Mouse (Mus musculus) testis, adult 2 months (tissue): ENCODE data around the gene Ogdh. TPM values are rescaled to one million over a fixed set of nuclear protein-coding genes. Genes with fewer than 3 reads are reported as not detected.

Experiments used
- H3K27ac ChIP-seq: fragments of 200-500 bp; 2 replicates; pipeline ENCODE4 v1.5.1; 2012; ENCODE audit warnings: low read depth, low read length; ENCODE audit not compliant: control insufficient read depth, insufficient read depth
- H3K27me3 ChIP-seq: fragments of 200-500 bp; 2 replicates; pipeline ENCODE4 v1.6.1; 2012; ENCODE audit warnings: mild to moderate bottlenecking, low read length, moderate library complexity; ENCODE audit not compliant: control insufficient read depth, insufficient read depth
- H3K36me3 ChIP-seq: fragments of 200-500 bp; 2 replicates; pipeline ENCODE4 v1.6.1; 2012; ENCODE audit warnings: mild to moderate bottlenecking, low read length; ENCODE audit not compliant: control insufficient read depth, insufficient read depth
- H3K4me1 ChIP-seq: fragments of 200-500 bp; 2 replicates; pipeline ENCODE4 v1.6.1; 2012; ENCODE audit warnings: low read length; ENCODE audit not compliant: control insufficient read depth, insufficient read depth
- H3K4me3 ChIP-seq: fragments of 200-500 bp; 2 replicates; pipeline ENCODE4 v1.5.1; 2012; ENCODE audit warnings: low read depth, mild to moderate bottlenecking, low read length, moderate library complexity, mixed read lengths; ENCODE audit not compliant: control insufficient read depth
- CTCF ChIP-seq: fragments of 200-500 bp; IDR thresholded peaks from 2 replicates; pipeline ENCODE4 v1.5.1; 2012; ENCODE audit warnings: low read depth, mild to moderate bottlenecking, inconsistent platforms, low read length, moderate library complexity; ENCODE audit not compliant: control insufficient read depth, insufficient read depth, insufficient replicate concordance
- POLR2A ChIP-seq: fragments of 200-500 bp; IDR thresholded peaks from 2 replicates; pipeline ENCODE4 v1.6.1; 2012; ENCODE audit warnings: low read depth, mild to moderate bottlenecking, inconsistent platforms, low read length, moderate library complexity; ENCODE audit not compliant: control insufficient read depth
- polyA plus RNA-seq: library from polyadenylated mRNA; depleted of rRNA; stranded (reverse); fragments of >200 nt; gene quantifications from 2 replicates; pipeline ENCODE4 v1.2.3, GENCODE M21; 2012

Ogdh gene
- polyA plus RNA-seq, 1 experiment: 87.1 TPM

- no peaks in the 10 kb centered on the region for H3K27me3 ChIP-seq
- peaks cover 2% of the 10 kb centered on the region; the same call in 1 of the 2 replicates for H3K36me3 ChIP-seq
- H3K4me1 ChIP-seq: no peaks in the 10 kb centered on the region
- TF ChIP-seq POLR2A: no peak
- no peak for TF ChIP-seq CTCF
- H3K4me3 ChIP-seq: no peak overlapping the region
- no peak overlapping the region for H3K27ac ChIP-seq
Measured at GRCm38 (mm10) chr11:6316821-6317220, 25.4 kb downstream of the Ogdh start.

GRCm38 (mm10) chr11:6318559-6318958 is 27.1 kb downstream of the Ogdh start:
- H3K27ac ChIP-seq: no peak overlapping the region
- H3K4me3 ChIP-seq: no peak overlapping the region
- no peak for TF ChIP-seq CTCF
- no peak for TF ChIP-seq POLR2A
- no peaks in the 10 kb centered on the region for H3K27me3 ChIP-seq
- no peaks in the 10 kb centered on the region for H3K4me1 ChIP-seq
- peaks cover 2% of the 10 kb centered on the region; the same call in 1 of the 2 replicates for H3K36me3 ChIP-seq

- peaks cover 2% of the 10 kb centered on the region; the same call in 1 of the 2 replicates for H3K36me3 ChIP-seq
- no peak for TF ChIP-seq CTCF
- no peak for TF ChIP-seq POLR2A
Measured at GRCm38 (mm10) chr11:6319374-6319773, 27.9 kb downstream of the Ogdh start.

GRCm38 (mm10) chr11:6322086-6322485 is 30.7 kb downstream of the Ogdh start:
- TF ChIP-seq CTCF: no peak
- TF ChIP-seq POLR2A: no peak
- Histone ChIP-seq H3K4me1 (no peaks in the 10 kb centered on the region), H3K27me3 (no peaks in the 10 kb centered on the region), H3K4me3 (no peak overlapping the region), H3K27ac (no peak overlapping the region), H3K36me3 (0 out of 2 replicates have a peak, but pooled peaks cover 2% of the 10 kb centered on the region)

More at GRCm38 (mm10) chr11:6319374-6319773, 27.9 kb downstream of the Ogdh start:
- H3K27ac ChIP-seq: no peak overlapping the region
- H3K4me1 ChIP-seq: no peaks in the 10 kb centered on the region
- H3K27me3 ChIP-seq: no peaks in the 10 kb centered on the region
- no peak overlapping the region for H3K4me3 ChIP-seq

- Histone ChIP-seq H3K36me3 (no peaks in the 10 kb centered on the region), H3K4me1 (no peaks in the 10 kb centered on the region)
Measured at GRCm38 (mm10) chr11:6323348-6323747, 31.9 kb downstream of the Ogdh start.

GRCm38 (mm10) chr11:6331256-6331655 is 39.8 kb downstream of the Ogdh start:
- TF ChIP-seq CTCF (no peak), POLR2A (no peak)
- no peaks in the 10 kb centered on the region for H3K27me3 ChIP-seq
- H3K4me1 ChIP-seq: no peaks in the 10 kb centered on the region
- no peaks in the 10 kb centered on the region for H3K36me3 ChIP-seq
- H3K27ac ChIP-seq: no peak overlapping the region
- H3K4me3 ChIP-seq: no peak overlapping the region

More at GRCm38 (mm10) chr11:6323348-6323747, 31.9 kb downstream of the Ogdh start:
- Histone ChIP-seq H3K4me3 (no peak overlapping the region), H3K27ac (no peak overlapping the region), H3K27me3 (no peaks in the 10 kb centered on the region)
- TF ChIP-seq CTCF (no peak), POLR2A (no peak)

- no peak for TF ChIP-seq CTCF
- TF ChIP-seq POLR2A: no peak
Measured at GRCm38 (mm10) chr11:6332606-6333005, 41.2 kb downstream of the Ogdh start.

GRCm38 (mm10) chr11:6333403-6333802 is 42.0 kb downstream of the Ogdh start:
- H3K27me3 ChIP-seq: no peaks in the 10 kb centered on the region

More at GRCm38 (mm10) chr11:6332606-6333005, 41.2 kb downstream of the Ogdh start:
- no peaks in the 10 kb centered on the region for H3K4me1 ChIP-seq
- H3K27ac ChIP-seq: no peak overlapping the region
- H3K4me3 ChIP-seq: no peak overlapping the region
- no peaks in the 10 kb centered on the region for H3K36me3 ChIP-seq
- no peaks in the 10 kb centered on the region for H3K27me3 ChIP-seq

More at GRCm38 (mm10) chr11:6333403-6333802, 42.0 kb downstream of the Ogdh start:
- Histone ChIP-seq H3K4me1 (no peaks in the 10 kb centered on the region), H3K36me3 (peaks cover under 1% of the 10 kb centered on the region; the same call in 1 of the 2 replicates), H3K4me3 (no peak overlapping the region), H3K27ac (no peak overlapping the region)
- no peak for TF ChIP-seq POLR2A
- TF ChIP-seq CTCF: no peak
